Mouse (Mus musculus) kidney, postnatal 0 days (tissue): ENCODE measurements around the gene Atp7b. TPM values are rescaled to one million over a fixed set of nuclear protein-coding genes. Genes with fewer than 3 reads are reported as not detected.

ENCODE experiments used
- ATAC-seq: fragments of 200-750 bp; cut with Nextera tagmentation; replicated peaks from 2 replicates; pipeline ENCODE4 v1.8.0; 2017; ENCODE audit warnings: low read depth, moderate number of reproducible peaks, moderate TSS enrichment, moderate library complexity; ENCODE audit not compliant: low FRiP score
- DNase-seq: peaks from one replicate; pipeline ENCODE4 v3.0.0-alpha.2; 2016; ENCODE audit warnings: low spot score
- H3K27ac ChIP-seq: fragments of 300-500 bp; sonication (generic); 2 replicates; pipeline ENCODE4 v1.5.1; 2014; ENCODE audit warnings: mild to moderate bottlenecking
- H3K27me3 ChIP-seq: fragments of 300-500 bp; sonication (generic); 2 replicates; pipeline ENCODE4 v1.6.1; 2014; ENCODE audit warnings: low read length, mixed read lengths; ENCODE audit not compliant: insufficient read depth
- H3K36me3 ChIP-seq: fragments of 300-500 bp; sonication (generic); 2 replicates; pipeline ENCODE4 v1.6.1; 2014; ENCODE audit warnings: low read length, mixed read lengths; ENCODE audit not compliant: insufficient read depth
- H3K4me1 ChIP-seq: fragments of 300-500 bp; sonication (generic); replicated peaks from 2 replicates; pipeline ENCODE4 v1.6.1; 2014; ENCODE audit warnings: antibody characterized with exemption, low read length, mixed read lengths; ENCODE audit not compliant: insufficient read depth
- H3K4me2 ChIP-seq: fragments of 300-500 bp; sonication (generic); 2 replicates; pipeline ENCODE4 v1.6.1; 2014; ENCODE audit warnings: mild to moderate bottlenecking, low read length, moderate library complexity, mixed read lengths
- H3K4me3 ChIP-seq: fragments of 300-500 bp; sonication (generic); replicated peaks from 2 replicates; pipeline ENCODE4 v1.5.1; 2014; ENCODE audit warnings: low read depth, low read length
- H3K9ac ChIP-seq: fragments of 300-500 bp; sonication (generic); 2 replicates; pipeline ENCODE4 v1.6.1; 2014; ENCODE audit warnings: low read depth, low read length
- H3K9me3 ChIP-seq: fragments of 300-500 bp; sonication (generic); replicated peaks from 2 replicates; pipeline ENCODE4 v1.6.1; 2016; ENCODE audit warnings: low read length, inconsistent platforms, mixed read lengths
- CTCF ChIP-seq: IDR thresholded peaks from 2 replicates; pipeline ENCODE4 v1.5.1; 2016; ENCODE audit warnings: antibody characterized with exemption, low read depth, mild to moderate bottlenecking, moderate library complexity
- WGBS: fragments of 180-500 bp; shearing (Covaris S2); extraction: QIAGEN DNeasy Blood & Tissue Kit; methylation state at CpG from one replicate; pipeline ENCODE4 v1.1.7; 2014; 5-methylcytosine and 5-hydroxymethylcytosine counted together
- polyA plus RNA-seq: library from polyadenylated mRNA; unstranded; fragments of >200 nt; fragmentation: Nextera tagmentation; extraction: Ambion mirVana; gene quantifications from 2 replicates; pipeline ENCODE4 v1.2.1, GENCODE M21; 2015

Atp7b gene
- polyA plus RNA-seq, 1 experiment from 2014 or later = 0.33 TPM

GRCm38 (mm10) chr8:22047699-22048464 lies 12.2 kb downstream of the Atp7b start:
- Histone ChIP-seq H3K9ac (no peak overlapping the region), H3K36me3 (no peaks in the 10 kb centered on the region), H3K4me1 (no peaks in the 10 kb centered on the region), H3K27ac (no peak overlapping the region), H3K9me3 (no peaks in the 10 kb centered on the region), H3K4me3 (no peak overlapping the region), H3K4me2 (no peak overlapping the region), H3K27me3 (no peaks in the 10 kb centered on the region)
- peak; percentile 52; the same call in 1 of the 2 replicates for ATAC-seq
- TF ChIP-seq CTCF = peak; percentile 76
- 46% methylated on average over 2 of the region's 2 CpGs for WGBS
- peak; percentile 65 for DNase-seq

- H3K9ac ChIP-seq = no peak overlapping the region
- no peaks in the 10 kb centered on the region for H3K9me3 ChIP-seq
- no peaks in the 10 kb centered on the region for H3K36me3 ChIP-seq
- TF ChIP-seq CTCF = no peak
- no peak overlapping the region for H3K4me3 ChIP-seq
- H3K4me2 ChIP-seq = no peak overlapping the region
- 28% methylated on average over 12 of the region's 12 CpGs for WGBS
- ATAC-seq (no peak), DNase-seq (no peak)
- H3K27ac ChIP-seq = no peak overlapping the region
- no peaks in the 10 kb centered on the region for H3K27me3 ChIP-seq
- H3K4me1 ChIP-seq = no peaks in the 10 kb centered on the region
These were observed 16.4 kb downstream of the Atp7b start for GRCm38 (mm10) chr8:22043706-22044105.

GRCm38 (mm10) chr8:22042515-22042914 lies 17.6 kb downstream of the Atp7b start:
- ATAC-seq = no peak
- Histone ChIP-seq H3K4me3 (no peak overlapping the region), H3K9ac (no peak overlapping the region), H3K4me1 (no peaks in the 10 kb centered on the region), H3K27me3 (no peaks in the 10 kb centered on the region), H3K9me3 (no peaks in the 10 kb centered on the region), H3K4me2 (no peak overlapping the region), H3K36me3 (no peaks in the 10 kb centered on the region), H3K27ac (no peak overlapping the region)
- TF ChIP-seq CTCF = no peak
- no peak for DNase-seq
- 83% methylated on average over 3 of the region's 3 CpGs for WGBS

- Histone ChIP-seq H3K4me1 (no peaks in the 10 kb centered on the region), H3K9me3 (no peaks in the 10 kb centered on the region), H3K36me3 (no peaks in the 10 kb centered on the region), H3K4me3 (no peak overlapping the region), H3K27ac (no peak overlapping the region), H3K4me2 (no peak overlapping the region), H3K9ac (no peak overlapping the region), H3K27me3 (no peaks in the 10 kb centered on the region)
- ATAC-seq (no peak), DNase-seq (no peak)
- 56% methylated on average over 6 of the region's 6 CpGs for WGBS
- no peak for TF ChIP-seq CTCF
These were observed 20.0 kb downstream of the Atp7b start for GRCm38 (mm10) chr8:22040153-22040509.

- no peak overlapping the region for H3K4me3 ChIP-seq
- no peak overlapping the region for H3K9ac ChIP-seq
- DNase-seq (no peak), ATAC-seq (no peak)
- TF ChIP-seq CTCF = no peak
- H3K27me3 ChIP-seq = no peaks in the 10 kb centered on the region
- WGBS = 19% methylated on average over 15 of the region's 15 CpGs
- H3K9me3 ChIP-seq = no peaks in the 10 kb centered on the region
- no peaks in the 10 kb centered on the region for H3K36me3 ChIP-seq
- H3K4me2 ChIP-seq = no peak overlapping the region
- no peak overlapping the region for H3K27ac ChIP-seq
- no peaks in the 10 kb centered on the region for H3K4me1 ChIP-seq
These were observed 20.5 kb downstream of the Atp7b start for GRCm38 (mm10) chr8:22039468-22040152.

GRCm38 (mm10) chr8:22037022-22037421 lies 23.1 kb downstream of the Atp7b start:
- H3K4me1 ChIP-seq = no peaks in the 10 kb centered on the region
- H3K36me3 ChIP-seq = no peaks in the 10 kb centered on the region
- 77% methylated on average over 7 of the region's 7 CpGs for WGBS
- no peak for DNase-seq
- ATAC-seq = no peak
- H3K4me2 ChIP-seq = no peak overlapping the region
- no peak for TF ChIP-seq CTCF
- H3K4me3 ChIP-seq = no peak overlapping the region
- H3K9ac ChIP-seq = no peak overlapping the region
- no peak overlapping the region for H3K27ac ChIP-seq
- no peaks in the 10 kb centered on the region for H3K9me3 ChIP-seq
- no peaks in the 10 kb centered on the region for H3K27me3 ChIP-seq
